Mouse (Mus musculus) stomach, embryonic 16.5 days (tissue): ENCODE measurements around the gene Ppfia2. TPM values are rescaled to one million over a fixed set of nuclear protein-coding genes. Genes with fewer than 3 reads are reported as not detected.
A peak's percentile ranks its signal among the peaks of the same experiment; 100 is the strongest.

Experiments used
- ATAC-seq: fragments of 200-750 bp; cut with Nextera tagmentation; 2 replicates; pipeline ENCODE4 v1.8.0; 2017; ENCODE audit warnings: moderate number of reproducible peaks, moderate TSS enrichment; ENCODE audit not compliant: insufficient read depth, low FRiP score
- H3K27ac ChIP-seq: fragments of 300-500 bp; sonication (generic); 2 replicates; pipeline ENCODE4 v1.5.1; 2014; ENCODE audit warnings: low read length
- H3K27me3 ChIP-seq: fragments of 300-500 bp; sonication (generic); 2 replicates; pipeline ENCODE4 v1.6.1; 2014; ENCODE audit warnings: low read length, control low read depth, mixed read lengths; ENCODE audit not compliant: control insufficient read depth, insufficient read depth
- H3K36me3 ChIP-seq: fragments of 300-500 bp; sonication (generic); 2 replicates; pipeline ENCODE4 v1.6.1; 2014; ENCODE audit warnings: low read length; ENCODE audit not compliant: control insufficient read depth, insufficient read depth
- H3K4me1 ChIP-seq: fragments of 300-500 bp; sonication (generic); 2 replicates; pipeline ENCODE4 v1.6.1; 2014; ENCODE audit warnings: low read length, control low read depth, mixed read lengths; ENCODE audit not compliant: control insufficient read depth, insufficient read depth
- H3K4me2 ChIP-seq: fragments of 300-500 bp; sonication (generic); 2 replicates; pipeline ENCODE4 v1.6.1; 2014; ENCODE audit warnings: low read depth, low read length, mixed read lengths
- H3K4me3 ChIP-seq: fragments of 300-500 bp; sonication (generic); replicated peaks from 2 replicates; pipeline ENCODE4 v1.5.1; 2014; ENCODE audit warnings: mild to moderate bottlenecking, low read length
- H3K9ac ChIP-seq: fragments of 300-500 bp; sonication (generic); 2 replicates; pipeline ENCODE4 v1.6.1; 2014; ENCODE audit warnings: low read length
- H3K9me3 ChIP-seq: fragments of 300-500 bp; sonication (generic); replicated peaks from 2 replicates; pipeline ENCODE4 v1.6.1; 2016; ENCODE audit warnings: low read length, control low read depth; ENCODE audit not compliant: control insufficient read depth
- WGBS: fragments of 180-500 bp; shearing (Covaris S2); extraction: QIAGEN DNeasy Blood & Tissue Kit; methylation state at CpG from one replicate; pipeline ENCODE4 v1.1.7; 2014; 5-methylcytosine and 5-hydroxymethylcytosine counted together
- polyA plus RNA-seq: library from polyadenylated mRNA; unstranded; fragments of >200 nt; fragmentation: Nextera tagmentation; extraction: Ambion mirVana; gene quantifications from 2 replicates; pipeline ENCODE4 v1.2.1, GENCODE M21; 2015

Gene Ppfia2
- polyA plus RNA-seq, 1 experiment from 2014 or later: 0.89 TPM

GRCm38 (mm10) chr10:106924798-106925197 lies 454.7 kb downstream of the Ppfia2 start:
- no peak for ATAC-seq
- 70% methylated on average over 3 of the region's 3 CpGs for WGBS
- H3K4me2 ChIP-seq: no peak overlapping the region

GRCm38 (mm10) chr10:106928576-106929332 lies 458.6 kb downstream of the Ppfia2 start:
- WGBS: 74% methylated on average over 9 of the region's 9 CpGs
- Histone ChIP-seq H3K9me3 (no peaks in the 10 kb centered on the region), H3K4me1 (no peaks in the 10 kb centered on the region), H3K9ac (no peak overlapping the region), H3K27me3 (no peaks in the 10 kb centered on the region), H3K36me3 (no peaks in the 10 kb centered on the region), H3K27ac (no peak overlapping the region), H3K4me3 (no peak overlapping the region), H3K4me2 (no peak overlapping the region)
- ATAC-seq: no peak

More at GRCm38 (mm10) chr10:106924798-106925197, 454.7 kb downstream of the Ppfia2 start:
- H3K27me3 ChIP-seq: no peaks in the 10 kb centered on the region
- H3K27ac ChIP-seq: no peak overlapping the region
- no peaks in the 10 kb centered on the region for H3K9me3 ChIP-seq
- no peaks in the 10 kb centered on the region for H3K4me1 ChIP-seq
- H3K4me3 ChIP-seq: no peak overlapping the region
- H3K36me3 ChIP-seq: no peaks in the 10 kb centered on the region
- H3K9ac ChIP-seq: no peak overlapping the region

GRCm38 (mm10) chr10:106932571-106933073 lies 462.5 kb downstream of the Ppfia2 start:
- H3K9ac ChIP-seq: peak overlapping the region; percentile 51

GRCm38 (mm10) chr10:106936996-106937395 lies 466.9 kb downstream of the Ppfia2 start:
- no peak for ATAC-seq

More at GRCm38 (mm10) chr10:106932571-106933073, 462.5 kb downstream of the Ppfia2 start:
- Histone ChIP-seq H3K27ac (no peak overlapping the region), H3K9me3 (no peaks in the 10 kb centered on the region), H3K4me2 (peak overlapping the region; percentile 58), H3K27me3 (no peaks in the 10 kb centered on the region), H3K36me3 (no peaks in the 10 kb centered on the region), H3K4me1 (no peaks in the 10 kb centered on the region), H3K4me3 (peak overlapping the region; percentile 39)
- 29% methylated on average over 13 of the region's 13 CpGs for WGBS
- ATAC-seq: no peak

GRCm38 (mm10) chr10:106938851-106939250 lies 468.7 kb downstream of the Ppfia2 start:
- no peaks in the 10 kb centered on the region for H3K36me3 ChIP-seq
- H3K9ac ChIP-seq: no peak overlapping the region
- H3K4me1 ChIP-seq: no peaks in the 10 kb centered on the region
- H3K27ac ChIP-seq: no peak overlapping the region
- no peak overlapping the region for H3K4me2 ChIP-seq
- no peaks in the 10 kb centered on the region for H3K27me3 ChIP-seq
- no peak overlapping the region for H3K4me3 ChIP-seq
- WGBS: 85% methylated on average over 3 of the region's 3 CpGs
- no peaks in the 10 kb centered on the region for H3K9me3 ChIP-seq
- no peak for ATAC-seq

More at GRCm38 (mm10) chr10:106936996-106937395, 466.9 kb downstream of the Ppfia2 start:
- Histone ChIP-seq H3K4me3 (no peak overlapping the region), H3K27ac (no peak overlapping the region), H3K27me3 (no peaks in the 10 kb centered on the region), H3K9ac (no peak overlapping the region), H3K36me3 (no peaks in the 10 kb centered on the region), H3K9me3 (no peaks in the 10 kb centered on the region), H3K4me2 (no peak overlapping the region), H3K4me1 (no peaks in the 10 kb centered on the region)
- 74% methylated on average over 7 of the region's 7 CpGs for WGBS

- no peak overlapping the region for H3K27ac ChIP-seq
- no peak for ATAC-seq
- no peaks in the 10 kb centered on the region for H3K27me3 ChIP-seq
- 47% methylated on average over 1 of the region's 1 CpGs for WGBS
- no peaks in the 10 kb centered on the region for H3K9me3 ChIP-seq
- H3K4me1 ChIP-seq: no peaks in the 10 kb centered on the region
- H3K4me3 ChIP-seq: no peak overlapping the region
- no peak overlapping the region for H3K9ac ChIP-seq
- H3K36me3 ChIP-seq: no peaks in the 10 kb centered on the region
- no peak overlapping the region for H3K4me2 ChIP-seq
Observed at GRCm38 (mm10) chr10:106939441-106939840, 469.3 kb downstream of the Ppfia2 start.

- 65% methylated on average over 5 of the region's 5 CpGs for WGBS
- ATAC-seq: no peak
Observed at GRCm38 (mm10) chr10:106941380-106941779, 471.2 kb downstream of the Ppfia2 start.

GRCm38 (mm10) chr10:106959026-106959425 lies 488.9 kb downstream of the Ppfia2 start:
- ATAC-seq: no peak
- Histone ChIP-seq H3K9ac (no peak overlapping the region), H3K4me2 (no peak overlapping the region), H3K4me3 (no peak overlapping the region), H3K36me3 (no peaks in the 10 kb centered on the region), H3K27me3 (no peaks in the 10 kb centered on the region), H3K27ac (no peak overlapping the region), H3K9me3 (no peaks in the 10 kb centered on the region), H3K4me1 (no peaks in the 10 kb centered on the region)
- 72% methylated on average over 3 of the region's 3 CpGs for WGBS

More at GRCm38 (mm10) chr10:106941380-106941779, 471.2 kb downstream of the Ppfia2 start:
- Histone ChIP-seq H3K27me3 (no peaks in the 10 kb centered on the region), H3K27ac (no peak overlapping the region), H3K9me3 (no peaks in the 10 kb centered on the region), H3K9ac (no peak overlapping the region), H3K4me2 (no peak overlapping the region), H3K4me3 (no peak overlapping the region), H3K36me3 (no peaks in the 10 kb centered on the region), H3K4me1 (no peaks in the 10 kb centered on the region)
